Mouse (Mus musculus) liver, embryonic 14.5 days (tissue): ENCODE results near the gene Cdk19.

Experiments
- CTCF ChIP-seq: IDR thresholded peaks from 2 replicates; pipeline ENCODE4 v1.5.1; 2016; ENCODE audit warnings: antibody characterized with exemption, low read depth, control low read depth
- EP300 ChIP-seq: IDR thresholded peaks from 2 replicates; pipeline ENCODE4 v1.6.1; 2016; ENCODE audit warnings: antibody characterized with exemption, low read depth

DNA sequence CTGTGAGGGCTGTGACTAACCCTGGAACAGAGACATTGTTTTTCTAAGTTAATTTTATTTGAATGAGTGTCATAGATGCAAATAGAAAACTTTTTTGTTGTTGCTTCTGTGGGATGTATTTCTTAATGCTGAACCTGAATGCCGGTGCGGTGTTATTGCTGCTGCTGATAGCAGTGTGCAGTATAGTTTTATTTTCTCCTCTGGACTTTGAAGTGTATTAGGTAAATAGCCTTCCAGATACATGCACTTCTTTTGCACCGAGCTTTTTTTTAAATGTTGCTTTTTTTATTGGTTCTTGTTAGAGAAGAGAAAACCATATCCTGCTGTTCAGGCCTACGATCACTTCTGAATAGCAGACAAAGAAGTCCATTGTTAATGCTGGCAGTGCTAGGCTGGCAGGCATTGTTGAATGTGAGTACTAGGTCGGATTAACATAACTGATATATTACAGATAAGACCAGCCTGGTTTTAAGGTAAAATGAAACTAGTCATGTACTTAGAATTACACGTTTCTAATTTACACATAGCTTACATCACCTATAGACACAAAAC lies 104.5 kb downstream of the Cdk19 start:
- no peak for TF ChIP-seq EP300
- TF ChIP-seq CTCF: no peak
